Mouse (Mus musculus): ENCODE measurements at regions not wholly inside any gene's neighbourhood (a gene's known extent, or its start where the extent isn't known, plus 50 kb on each side); places are given as distances from the start of the nearest gene placed in this dataset.

DNA sequence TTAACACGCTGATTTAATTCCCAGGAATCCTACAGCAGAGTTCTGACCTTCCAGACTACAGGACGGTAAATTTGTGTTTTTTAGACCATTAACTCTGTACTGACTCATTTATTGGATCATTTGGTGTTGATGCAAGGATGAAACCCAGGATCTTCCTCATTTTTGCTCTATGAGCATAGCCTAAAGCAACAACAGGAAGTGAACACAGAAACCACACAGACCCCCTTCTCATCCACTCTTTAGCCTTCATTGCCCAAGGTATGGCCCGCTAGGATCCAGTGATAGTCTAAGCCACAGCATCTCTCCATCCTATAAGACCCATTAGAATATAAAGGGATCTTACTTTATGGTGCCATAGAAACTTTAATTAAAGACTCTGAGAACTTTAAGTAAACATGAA lies 56.5 kb upstream of the Grin2b start:
- DNase-seq (ENCODE audit: low spot score in 2 of 2): no peak

DNA sequence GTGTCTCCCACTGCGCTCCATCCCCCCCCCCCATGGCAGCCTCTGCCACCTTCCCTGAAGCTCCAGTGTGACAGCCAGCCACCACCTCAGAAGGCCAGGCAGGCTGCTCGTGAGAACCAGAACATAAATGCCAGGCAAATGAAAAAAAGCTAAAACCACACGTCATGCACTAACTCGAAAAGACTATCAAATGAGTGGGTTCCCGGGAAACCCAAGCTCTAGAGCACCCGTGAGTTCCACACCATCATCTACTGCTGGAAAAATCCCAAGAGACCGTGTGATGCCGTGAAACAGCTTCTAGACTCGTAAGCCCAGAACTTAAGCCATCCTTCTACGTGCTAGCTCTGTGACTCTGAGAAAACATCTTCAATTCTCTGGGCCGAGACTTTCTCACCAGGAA lies 62.2 kb upstream of the Grin2b start:
- DNase-seq (ENCODE audit: low spot score in 2 of 2): peak in 1 of 2 experiments; percentile 50

DNA sequence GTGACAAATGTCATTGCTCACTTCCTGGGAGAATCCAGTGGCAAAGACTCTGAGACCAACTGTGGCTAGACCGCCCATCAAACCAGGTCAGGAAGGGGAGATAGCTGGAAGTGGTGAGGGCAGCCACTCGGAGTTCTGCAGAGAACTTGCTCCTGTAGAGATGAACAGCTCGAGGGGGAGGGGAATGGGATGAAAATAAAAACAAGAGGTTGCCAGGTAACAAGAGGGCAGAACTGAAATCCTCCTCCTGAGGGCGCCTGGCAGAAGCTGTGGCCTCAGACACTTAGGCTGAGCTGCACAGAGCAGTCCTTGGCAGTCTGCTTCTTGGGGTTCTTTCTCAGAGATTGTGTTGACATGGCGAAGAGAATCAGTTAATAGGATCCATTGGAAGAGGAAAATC lies 65.7 kb upstream of the Grin2b start:
- DNase-seq (ENCODE audit: low spot score in 2 of 2): no peak

DNA sequence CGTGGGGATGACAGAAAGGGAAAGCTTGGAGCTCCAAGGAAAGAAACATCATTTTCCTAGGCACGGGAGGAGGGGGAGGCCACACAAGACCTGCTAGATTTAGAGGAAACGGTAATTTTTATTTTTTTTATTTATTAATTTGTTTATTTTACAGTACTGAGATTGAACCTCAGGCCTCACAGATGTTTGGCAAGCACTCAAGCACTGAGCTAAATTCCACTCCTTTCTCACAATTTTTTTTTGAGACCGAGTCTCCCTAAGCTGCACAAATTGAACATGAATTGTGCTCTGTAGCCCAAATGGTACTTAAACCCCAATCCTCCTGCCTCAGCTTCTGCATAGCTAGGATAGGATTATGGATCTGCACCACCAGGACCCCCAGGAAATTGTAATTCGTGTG lies 66.1 kb upstream of the Grin2b start:
- DNase-seq (ENCODE audit: low spot score in 2 of 2): no peak

- peak in 1 of 2 experiments; percentile 48 for DNase-seq (ENCODE audit: low spot score in 2 of 2)
Measured at GRCm38 (mm10) chr6:136241574-136242311, 68.4 kb upstream of the Grin2b start.

DNA sequence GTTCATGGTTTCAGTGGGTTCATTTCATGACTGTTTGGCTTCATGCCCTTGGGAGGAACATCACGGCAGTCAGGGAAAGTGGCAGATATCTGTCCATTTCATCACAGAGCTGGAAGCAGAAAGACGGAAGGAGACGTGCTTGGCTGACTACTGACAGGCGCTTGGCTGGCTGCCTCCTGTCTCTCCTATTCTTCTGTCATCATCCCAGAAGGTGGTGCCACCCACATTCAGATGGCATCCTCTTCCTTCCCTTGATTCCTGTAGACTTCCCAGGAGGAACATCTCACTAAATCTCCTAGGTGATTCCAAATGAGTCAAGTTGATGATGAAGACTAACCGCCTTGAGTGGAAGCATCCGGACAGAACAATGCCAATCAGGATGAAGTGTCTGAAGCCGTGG lies 71.6 kb upstream of the Grin2b start:
- DNase-seq (ENCODE audit: low spot score in 2 of 2): no peak

- no peak for DNase-seq (ENCODE audit: low spot score in 2 of 2)
Measured at GRCm38 (mm10) chr6:136255726-136256512, 71.4 kb upstream of the Gm8994 start.

DNA sequence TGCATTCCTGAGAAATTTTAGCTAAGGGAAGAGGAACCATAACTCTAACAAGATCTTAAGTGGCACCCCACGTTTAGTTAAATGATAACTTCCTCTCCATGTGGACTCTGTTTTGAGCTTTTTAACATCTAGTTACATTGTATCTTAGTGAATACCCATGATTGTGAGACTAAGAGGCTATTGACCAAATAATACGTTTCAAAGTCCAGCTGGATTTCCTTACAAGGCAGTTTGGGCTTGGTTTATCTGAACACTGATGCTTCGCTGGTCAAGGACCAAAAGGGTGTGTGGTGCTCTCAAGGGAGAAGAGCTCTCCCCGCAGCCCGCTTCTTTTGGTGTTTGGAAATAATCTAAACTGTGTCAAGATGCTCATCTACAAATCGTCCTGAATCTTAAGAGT lies 51.6 kb upstream of the Gm8994 start:
- no peak for DNase-seq (ENCODE audit: low spot score in 2 of 2)

DNA sequence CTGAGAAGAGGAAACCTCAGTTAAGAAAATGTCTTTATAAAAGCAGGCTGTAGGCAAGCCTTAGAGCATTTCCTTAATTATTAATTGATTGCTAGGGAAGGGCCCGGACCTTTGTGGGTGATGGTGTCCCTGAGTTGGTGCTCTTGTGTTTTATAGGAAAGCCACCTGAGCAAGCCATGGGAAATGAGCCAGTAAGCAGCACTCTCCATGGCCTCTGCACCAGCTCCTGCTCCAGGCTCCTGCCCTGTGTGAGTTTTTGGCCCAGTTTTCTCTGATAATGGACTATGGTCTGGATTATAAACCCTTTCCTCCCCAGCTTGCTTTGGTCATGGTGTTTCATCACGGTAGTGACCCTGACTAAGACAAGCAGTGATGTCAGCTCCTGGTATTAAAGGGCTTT lies 50.6 kb upstream of the Gm8994 start:
- DNase-seq (ENCODE audit: low spot score in 2 of 2): no peak
